ENCODE assay signal across 25 mouse cellular contexts in genomic region chr11:68609910-68610566, GRCm38 (mm10). TPM values are rescaled to one million over a fixed set of nuclear protein-coding genes. Genes with fewer than 3 reads are reported as not detected.
A peak's percentile ranks its signal among the peaks of the same experiment; 100 is the strongest.
DNase-seq lines count a peak whose midpoint lies in the region; ATAC-seq lines count a peak whose summit lies in the region.
"Had no signal": no experiment of that assay in that cellular context is flagged by ENCODE, and none has a peak within 500 bp of the region (broad histone marks: within the 10 kb centered on the region; RNA-seq: fewer than 3 reads in every experiment).

No protein-coding gene starts in this region.

- no peaks in the 10 kb centered on the region for H3K27me3 ChIP-seq in heart, embryonic 11.5 days (ENCODE audit: control insufficient read depth, insufficient read depth, low read length)
- H3K27me3 ChIP-seq in kidney, embryonic 16.5 days (ENCODE audit: insufficient read depth, low read length), result no peaks in the 10 kb centered on the region
- H3K27me3 ChIP-seq in midbrain, embryonic 14.5 days (ENCODE audit: control insufficient read depth, insufficient read depth, low read length), result no peaks in the 10 kb centered on the region
- H3K27me3 ChIP-seq in midbrain, embryonic 16.5 days (ENCODE audit: control insufficient read depth, insufficient read depth, low read depth, low read length), result no peaks in the 10 kb centered on the region
- H3K27me3 ChIP-seq: forebrain, embryonic 15.5 days; hindbrain, embryonic 13.5 days had no signal

- no peak overlapping the region for H3K4me2 ChIP-seq in heart, embryonic 11.5 days
- H3K4me2 ChIP-seq in kidney, embryonic 16.5 days (replicated peaks; ENCODE audit: low read depth, low read length), result no peak overlapping the region
- no peak overlapping the region for H3K4me2 ChIP-seq in midbrain, embryonic 14.5 days (ENCODE audit: low read length)
- no peak overlapping the region for H3K4me2 ChIP-seq in midbrain, embryonic 16.5 days (ENCODE audit: low read length)
- H3K4me2 ChIP-seq: forebrain, embryonic 15.5 days; hindbrain, embryonic 13.5 days had no signal

- no peaks in the 10 kb centered on the region for H3K9me3 ChIP-seq in heart, embryonic 11.5 days (replicated peaks; ENCODE audit: control insufficient read depth, low read length)
- H3K9me3 ChIP-seq in kidney, embryonic 16.5 days (ENCODE audit: low read length), result no peaks in the 10 kb centered on the region
- no peaks in the 10 kb centered on the region for H3K9me3 ChIP-seq in midbrain, embryonic 14.5 days (ENCODE audit: control insufficient read depth, low read length)
- no peaks in the 10 kb centered on the region for H3K9me3 ChIP-seq in midbrain, embryonic 16.5 days (replicated peaks; ENCODE audit: control insufficient read depth, low read length, poor library complexity, severe bottlenecking)
- H3K9me3 ChIP-seq: forebrain, embryonic 15.5 days; hindbrain, embryonic 13.5 days had no signal

- H3K4me3 ChIP-seq in heart, embryonic 11.5 days (ENCODE audit: low read depth, low read length), result no peak overlapping the region
- H3K4me3 ChIP-seq in kidney, embryonic 16.5 days (ENCODE audit: low read length), result no peak overlapping the region
- no peak overlapping the region for H3K4me3 ChIP-seq in midbrain, embryonic 14.5 days (replicated peaks; ENCODE audit: low read depth, low read length)
- H3K4me3 ChIP-seq in midbrain, embryonic 16.5 days (ENCODE audit: low read depth, low read length), result no peak overlapping the region
- H3K4me3 ChIP-seq: erythroblast, embryonic 14.5 days; forebrain, embryonic 15.5 days; hindbrain, embryonic 13.5 days had no signal

- DNase-seq in heart, adult 8-10 months (ENCODE audit: low spot score), result peak; percentile 35
- DNase-seq in kidney, postnatal 14 days, result peak; percentile 35
- peak; percentile 40 for DNase-seq in midbrain, embryonic 14.5 days
- DNase-seq in lung, postnatal 36 days, result peak; percentile 53
- DNase-seq in ovary, postnatal 14 days (ENCODE audit: low spot score), result no peak
- DNase-seq: B cell, adult 2 months; cerebellum, adult 9-10 months; gastrocnemius, postnatal 25 days; heart, postnatal 10 days; liver; thymus, postnatal 25 days had no signal

- H3K4me1 ChIP-seq in heart, embryonic 11.5 days (ENCODE audit: control insufficient read depth, insufficient read depth, low read length), result peaks cover 11% of the 10 kb centered on the region; the same call in 1 of the 2 replicates
- peaks cover 30% of the 10 kb centered on the region for H3K4me1 ChIP-seq in kidney, embryonic 16.5 days (ENCODE audit: insufficient read depth, low read length)
- H3K4me1 ChIP-seq in midbrain, embryonic 14.5 days (ENCODE audit: control insufficient read depth, insufficient read depth, low read length), result no peaks in the 10 kb centered on the region
- H3K4me1 ChIP-seq in midbrain, embryonic 16.5 days (ENCODE audit: control insufficient read depth, insufficient read depth, low read length), result no peaks in the 10 kb centered on the region
- H3K4me1 ChIP-seq: forebrain, embryonic 15.5 days; hindbrain, embryonic 13.5 days had no signal

- H3K36me3 ChIP-seq in heart, embryonic 11.5 days (ENCODE audit: control insufficient read depth, insufficient read depth, low read length), result no peaks in the 10 kb centered on the region
- no peaks in the 10 kb centered on the region for H3K36me3 ChIP-seq in kidney, embryonic 16.5 days (ENCODE audit: insufficient read depth, low read length)
- no peaks in the 10 kb centered on the region for H3K36me3 ChIP-seq in midbrain, embryonic 14.5 days (ENCODE audit: control insufficient read depth, insufficient read depth, low read length)
- no peaks in the 10 kb centered on the region for H3K36me3 ChIP-seq in midbrain, embryonic 16.5 days (ENCODE audit: control insufficient read depth, insufficient read depth, low read length)
- H3K36me3 ChIP-seq: forebrain, embryonic 15.5 days; hindbrain, embryonic 13.5 days had no signal

- no peak overlapping the region for H3K9ac ChIP-seq in heart, embryonic 11.5 days (ENCODE audit: low read depth, low read length)
- H3K9ac ChIP-seq in kidney, embryonic 16.5 days (replicated peaks; ENCODE audit: low read length), result no peak overlapping the region
- no peak overlapping the region for H3K9ac ChIP-seq in midbrain, embryonic 14.5 days (replicated peaks; ENCODE audit: low read length)
- H3K9ac ChIP-seq in midbrain, embryonic 16.5 days (ENCODE audit: low read depth, low read length), result no peak overlapping the region
- H3K9ac ChIP-seq: forebrain, embryonic 15.5 days; hindbrain, embryonic 13.5 days had no signal

- H3K27ac ChIP-seq in heart, embryonic 11.5 days (ENCODE audit: low read depth, low read length), result no peak overlapping the region
- no peak overlapping the region for H3K27ac ChIP-seq in kidney, embryonic 16.5 days (ENCODE audit: low read length)
- no peak overlapping the region for H3K27ac ChIP-seq in midbrain, embryonic 14.5 days (replicated peaks; ENCODE audit: low read depth, low read length)
- no peak overlapping the region for H3K27ac ChIP-seq in midbrain, embryonic 16.5 days (ENCODE audit: low read length)
- H3K27ac ChIP-seq: forebrain, embryonic 15.5 days; hindbrain, embryonic 13.5 days had no signal

- 54% methylated on average over 9 of the region's 9 CpGs for WGBS in heart, embryonic 11.5 days (ENCODE audit: insufficient replicate concordance)
- 41% methylated on average over 9 of the region's 9 CpGs for WGBS in kidney, embryonic 16.5 days
- WGBS in midbrain, embryonic 14.5 days, result 66% methylated on average over 9 of the region's 9 CpGs
- WGBS in midbrain, embryonic 16.5 days, result 61% methylated on average over 9 of the region's 9 CpGs

- no peak for ATAC-seq in heart, embryonic 11.5 days (replicated peaks; ENCODE audit: insufficient number of reproducible peaks, low FRiP score, low TSS enrichment)
- no peak for ATAC-seq in kidney, embryonic 16.5 days (ENCODE audit: low FRiP score, low TSS enrichment)
- no peak for ATAC-seq in midbrain, embryonic 14.5 days (ENCODE audit: low FRiP score, low TSS enrichment)
- no peak for ATAC-seq in midbrain, embryonic 16.5 days
- ATAC-seq: forebrain, embryonic 15.5 days; inflammation-experienced regulatory T-cells, adult 6 months had no signal

RNA-seq across cellular contexts. Expression of gene Ccdc42, which starts 23.2 kb away (rescaled TPM):
- not detected for total RNA-seq in heart, adult 8-10 months (2022)
- 0.29 and 0.58 TPM in 2 replicates for polyA plus RNA-seq in heart, embryonic 11.5 days (2014; fragmentation: Nextera tagmentation; extraction: Ambion mirVana)
- 3.3 and 3.5 TPM in 2 replicates for polyA plus RNA-seq in kidney, embryonic 16.5 days (2015; fragmentation: Nextera tagmentation; extraction: Ambion mirVana)
- 0.36 TPM in 1 of 2 replicates, not detected in the other for polyA plus RNA-seq in midbrain, embryonic 14.5 days (2014; fragmentation: Nextera tagmentation; extraction: Ambion mirVana)
- 0.18 and 0.65 TPM in 2 replicates for polyA plus RNA-seq in midbrain, embryonic 16.5 days (2015; fragmentation: Nextera tagmentation; extraction: Ambion mirVana)
- total RNA-seq: common myeloid progenitor, adult 5-6 weeks; gastrocnemius, postnatal 25 days; megakaryocyte-erythroid progenitor cell, adult 5-6 weeks; monocyte, adult 5-6 weeks had no signal
- polyA plus RNA-seq: erythroblast, embryonic 14.5 days; inflammation-experienced regulatory T-cells, adult 6 months; liver, embryonic 16.5 days had no signal

RNA-seq across cellular contexts. Expression of gene Mfsd6l, which starts 54.1 kb away (rescaled TPM):
- under 1 TPM in 3 of 4 experiments, not detected in 1; 0.11 to 0.25 (median 0.16) TPM for total RNA-seq in heart, adult 8-10 months (2022)
- polyA plus RNA-seq in heart, embryonic 11.5 days (2014; fragmentation: Nextera tagmentation; extraction: Ambion mirVana), result 0.17 TPM in 1 of 2 replicates, not detected in the other
- 2.6 and 2.9 TPM in 2 replicates for polyA plus RNA-seq in kidney, embryonic 16.5 days (2015; fragmentation: Nextera tagmentation; extraction: Ambion mirVana)
- polyA plus RNA-seq in midbrain, embryonic 14.5 days (2014; fragmentation: Nextera tagmentation; extraction: Ambion mirVana), result not detected in 2 replicates
- polyA plus RNA-seq in midbrain, embryonic 16.5 days (2015; fragmentation: Nextera tagmentation; extraction: Ambion mirVana), result 0.09 TPM in 1 of 2 replicates, not detected in the other
- total RNA-seq: common myeloid progenitor, adult 5-6 weeks; gastrocnemius, postnatal 25 days; layer of hippocampus, adult 8-10 months; left cerebral cortex, postnatal 25 days; megakaryocyte-erythroid progenitor cell, adult 5-6 weeks had no signal
- polyA plus RNA-seq: erythroblast, embryonic 14.5 days; forebrain, embryonic 15.5 days; hindbrain, embryonic 13.5 days; inflammation-experienced regulatory T-cells, adult 6 months; neural tube, embryonic 11.5 days had no signal
